Mouse (Mus musculus) heart, embryonic 13.5 days (tissue): ENCODE data around the gene Prss45. TPM values are rescaled to one million over a fixed set of nuclear protein-coding genes. Genes with fewer than 3 reads are reported as not detected.

ENCODE experiments used
- ATAC-seq: fragments of 200-750 bp; cut with Nextera tagmentation; 2 replicates; pipeline ENCODE4 v1.8.0; 2017; ENCODE audit warnings: moderate TSS enrichment; ENCODE audit not compliant: insufficient number of reproducible peaks, low FRiP score, low TSS enrichment; ENCODE audit errors: extremely low read depth
- H3K27ac ChIP-seq: fragments of 300-500 bp; sonication (generic); replicated peaks from 2 replicates; pipeline ENCODE4 v1.5.1; 2015; ENCODE audit warnings: moderate library complexity, mild to moderate bottlenecking, inconsistent platforms
- H3K27me3 ChIP-seq: fragments of 300-500 bp; sonication (generic); replicated peaks from 2 replicates; pipeline ENCODE4 v1.6.1; 2015; ENCODE audit warnings: mild to moderate bottlenecking, inconsistent platforms
- H3K36me3 ChIP-seq: fragments of 300-500 bp; sonication (generic); 2 replicates; pipeline ENCODE4 v1.6.1; 2015; ENCODE audit warnings: mild to moderate bottlenecking, inconsistent platforms
- H3K4me1 ChIP-seq: fragments of 300-500 bp; sonication (generic); 2 replicates; pipeline ENCODE4 v1.6.1; 2015; ENCODE audit warnings: inconsistent platforms
- H3K4me2 ChIP-seq: fragments of 300-500 bp; sonication (generic); 2 replicates; pipeline ENCODE4 v1.6.1; 2015; ENCODE audit warnings: inconsistent platforms, mild to moderate bottlenecking, moderate library complexity
- H3K4me3 ChIP-seq: fragments of 300-500 bp; sonication (generic); 2 replicates; pipeline ENCODE4 v1.5.1; 2015; ENCODE audit warnings: moderate library complexity, mild to moderate bottlenecking, inconsistent platforms
- H3K9ac ChIP-seq: fragments of 300-500 bp; sonication (generic); 2 replicates; pipeline ENCODE4 v1.6.1; 2015; ENCODE audit warnings: inconsistent platforms, mild to moderate bottlenecking, moderate library complexity
- H3K9me3 ChIP-seq: fragments of 300-500 bp; sonication (generic); 2 replicates; pipeline ENCODE4 v1.6.1; 2016; ENCODE audit warnings: inconsistent platforms
- WGBS: fragments of 180-500 bp; shearing (Covaris S2); methylation state at CpG from one replicate; pipeline ENCODE4 v1.1.7; 2015; ENCODE audit warnings: mixed read lengths; 5-methylcytosine and 5-hydroxymethylcytosine counted together
- polyA plus RNA-seq: library from polyadenylated mRNA; unstranded; fragments of >200 nt; fragmentation: Nextera tagmentation; extraction: Ambion mirVana; gene quantifications from 2 replicates; pipeline ENCODE4 v1.2.1, GENCODE M21; 2015

Gene Prss45
- polyA plus RNA-seq, 1 experiment from 2014 or later: not detected

DNA sequence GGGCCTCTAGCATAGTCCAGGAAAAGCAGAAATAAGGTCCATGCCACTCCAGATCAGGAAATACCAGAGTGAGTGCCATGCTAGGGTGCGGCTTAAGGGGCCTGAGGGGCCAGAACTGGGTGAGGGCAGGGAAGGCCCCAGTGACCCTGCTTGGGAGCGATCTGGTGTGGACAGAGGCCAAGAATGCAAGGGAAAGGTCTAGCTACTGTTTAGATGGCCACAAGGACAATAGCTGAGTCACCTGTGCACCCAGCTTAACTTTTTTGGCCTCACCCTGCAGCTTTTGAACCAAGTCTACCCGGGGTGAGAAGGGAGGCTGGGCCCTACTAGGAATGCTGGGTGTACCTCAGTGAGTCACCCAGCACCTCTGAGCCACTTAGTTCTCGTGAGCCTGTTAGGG, 46.4 kb downstream of the Prss45 start:
- peaks cover 31% of the 10 kb centered on the region for H3K4me1 ChIP-seq
- H3K9ac ChIP-seq: peak overlapping the region; percentile 82
- H3K9me3 ChIP-seq: no peaks in the 10 kb centered on the region
- ATAC-seq: no peak
- WGBS: 67% methylated on average over 4 of the region's 4 CpGs
- H3K4me2 ChIP-seq: peak overlapping the region; percentile 97
- peaks cover 56% of the 10 kb centered on the region for H3K27me3 ChIP-seq
- H3K4me3 ChIP-seq: peak overlapping the region; percentile 72
- no peaks in the 10 kb centered on the region for H3K36me3 ChIP-seq
- H3K27ac ChIP-seq: no peak overlapping the region

DNA sequence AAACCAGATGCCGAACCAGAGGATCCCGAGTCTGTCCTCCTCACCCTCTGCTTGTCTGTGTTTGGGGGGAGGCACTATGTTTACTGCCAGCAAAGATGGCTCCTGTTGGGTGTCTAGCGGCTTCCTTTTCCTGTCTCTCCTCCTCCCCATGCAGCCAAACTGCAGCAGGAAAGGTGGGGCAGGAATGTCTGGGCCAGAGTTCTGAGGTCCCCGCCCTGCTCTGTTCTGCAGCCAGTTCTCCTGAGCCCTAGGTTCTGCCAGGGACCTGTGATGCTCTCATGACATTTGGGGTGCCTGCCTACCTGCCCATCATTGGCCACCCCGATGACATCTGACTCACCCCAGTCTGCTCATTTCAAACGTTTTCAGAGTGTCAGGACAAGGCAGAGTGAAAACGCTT, 47.6 kb downstream of the Prss45 start:
- WGBS: 64% methylated on average over 7 of the region's 7 CpGs
- H3K4me3 ChIP-seq: no peak overlapping the region
- H3K27me3 ChIP-seq: peaks cover 54% of the 10 kb centered on the region
- no peak overlapping the region for H3K27ac ChIP-seq
- peaks cover 31% of the 10 kb centered on the region for H3K4me1 ChIP-seq
- H3K9ac ChIP-seq: no peak overlapping the region
- no peak for ATAC-seq
- H3K36me3 ChIP-seq: no peaks in the 10 kb centered on the region
- H3K4me2 ChIP-seq: no peak overlapping the region
- H3K9me3 ChIP-seq: no peaks in the 10 kb centered on the region

DNA sequence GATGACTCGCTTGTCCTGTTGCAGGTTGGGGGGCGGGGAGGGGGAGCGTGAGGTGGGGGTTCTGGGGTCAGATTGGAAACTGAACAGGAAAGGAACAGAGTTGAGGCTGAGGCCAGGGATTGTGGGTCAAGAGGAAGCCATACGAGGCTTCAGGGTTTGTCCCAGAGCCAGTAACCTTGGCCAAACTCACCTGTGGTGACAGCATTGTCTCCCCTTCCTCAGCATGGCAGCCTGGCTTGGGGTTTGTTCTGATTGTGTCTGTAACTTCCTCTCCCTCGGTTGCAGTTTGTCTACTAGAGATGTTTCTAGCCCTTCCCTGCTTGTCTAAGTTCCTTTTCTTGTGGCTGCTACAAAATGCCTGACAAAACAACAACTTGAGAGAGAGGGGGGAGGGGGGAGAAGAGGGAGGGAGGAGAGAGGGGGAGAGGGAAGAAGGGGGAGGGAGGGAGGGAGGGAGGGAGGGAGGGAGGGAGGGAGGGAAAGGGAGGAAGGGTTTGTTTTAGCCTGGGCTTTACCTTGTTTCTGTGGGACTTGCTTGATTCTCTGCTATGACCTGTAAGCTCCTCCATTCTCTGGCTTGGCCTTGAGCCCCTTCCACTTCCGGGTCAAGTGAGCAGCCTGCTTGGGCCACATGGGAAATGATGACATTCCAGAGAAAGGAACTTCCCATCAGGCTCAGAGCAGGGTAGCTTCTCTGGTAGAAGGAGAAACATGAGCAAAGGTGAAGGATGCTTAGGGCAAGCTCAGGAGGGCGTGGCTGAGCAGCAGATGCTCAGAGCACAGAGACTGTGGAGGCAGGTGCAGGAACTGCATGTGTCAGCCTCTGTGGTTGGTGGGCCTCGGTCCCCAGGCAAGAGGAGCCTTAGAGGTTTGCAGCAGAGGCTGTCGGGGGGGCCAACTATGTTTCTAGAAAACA, 53.3 kb downstream of the Prss45 start:
- Histone ChIP-seq H3K27ac (no peak overlapping the region), H3K4me2 (no peak overlapping the region), H3K36me3 (no peaks in the 10 kb centered on the region), H3K9ac (no peak overlapping the region), H3K4me1 (peaks cover 17% of the 10 kb centered on the region), H3K9me3 (no peaks in the 10 kb centered on the region), H3K4me3 (no peak overlapping the region), H3K27me3 (peaks cover 12% of the 10 kb centered on the region; the same call in 1 of the 2 replicates)
- ATAC-seq: no peak
- 63% methylated on average over 9 of the region's 9 CpGs for WGBS

DNA sequence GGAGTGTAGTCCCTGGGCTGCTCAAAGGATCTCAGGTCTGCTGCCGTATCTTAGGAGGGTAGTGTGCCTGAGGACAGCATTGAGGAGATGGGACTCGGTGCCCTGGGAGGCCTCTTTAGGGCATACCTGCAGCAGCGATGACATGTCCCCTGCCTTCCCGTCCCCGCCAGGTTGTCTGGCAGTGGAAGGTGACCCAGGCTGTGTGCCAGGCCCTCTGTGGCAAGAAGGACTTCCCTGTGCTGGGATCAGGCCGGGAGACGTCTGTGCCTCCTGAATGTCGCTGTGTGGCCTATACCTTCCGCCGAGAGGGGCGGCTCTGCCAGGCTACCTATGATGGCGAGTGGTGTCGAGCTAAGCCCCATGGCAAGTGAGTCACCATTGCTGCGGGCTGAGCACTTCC, 54.5 kb downstream of the Prss45 start:
- Histone ChIP-seq H3K36me3 (no peaks in the 10 kb centered on the region), H3K4me2 (no peak overlapping the region), H3K4me1 (peaks cover 17% of the 10 kb centered on the region), H3K4me3 (no peak overlapping the region), H3K9me3 (no peaks in the 10 kb centered on the region), H3K9ac (no peak overlapping the region), H3K27me3 (peaks cover 22% of the 10 kb centered on the region), H3K27ac (no peak overlapping the region)
- ATAC-seq: no peak
- 83% methylated on average over 14 of the region's 14 CpGs for WGBS

DNA sequence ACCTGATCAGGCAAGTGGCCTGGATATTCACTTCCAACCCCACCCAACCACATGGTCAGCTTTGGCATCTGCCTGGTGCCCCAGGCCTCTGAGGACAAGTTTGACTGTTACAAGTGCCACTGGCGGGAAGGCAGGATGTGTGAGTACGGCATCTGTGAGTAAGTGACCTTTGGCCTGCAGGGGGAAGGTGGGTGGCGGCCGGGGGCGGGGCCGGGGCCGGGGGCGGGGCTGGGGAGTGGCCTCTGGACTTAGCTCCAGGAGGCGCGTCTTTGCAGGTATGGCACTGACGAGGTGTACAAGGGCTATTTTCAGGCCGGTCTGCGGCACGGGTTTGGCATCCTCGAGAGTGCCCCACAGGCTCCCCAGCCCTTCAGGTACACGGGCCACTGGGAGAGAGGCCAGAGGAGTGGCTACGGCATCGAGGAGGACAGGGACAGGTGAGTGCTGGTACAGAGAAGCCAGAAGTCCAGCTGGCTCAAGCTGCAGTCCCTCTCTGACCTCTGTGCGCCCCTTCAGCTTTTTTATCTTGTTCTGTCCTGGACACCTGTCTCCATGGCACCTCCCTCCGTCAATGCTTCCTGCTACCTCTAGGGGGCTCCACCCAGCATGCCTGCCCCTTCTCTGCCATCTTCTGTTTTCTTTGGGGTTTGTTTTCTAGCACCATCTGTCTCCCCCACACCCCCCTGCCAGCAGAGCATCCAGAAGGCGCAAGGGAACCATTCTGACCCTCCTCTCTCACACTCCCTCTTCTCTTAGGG, 55.8 kb downstream of the Prss45 start:
- Histone ChIP-seq H3K4me1 (peaks cover 17% of the 10 kb centered on the region), H3K9ac (no peak overlapping the region), H3K4me2 (no peak overlapping the region), H3K27ac (no peak overlapping the region), H3K9me3 (no peaks in the 10 kb centered on the region), H3K36me3 (no peaks in the 10 kb centered on the region), H3K4me3 (no peak overlapping the region), H3K27me3 (peaks cover 28% of the 10 kb centered on the region)
- WGBS: 15% methylated on average over 21 of the region's 21 CpGs
- no peak for ATAC-seq

Other genes with a start within 250 kb of the Prss45 start
- 23.4 and 25.6 TPM in 2 replicates for gene Nradd, start 210.1 kb upstream of the Prss45 start, polyA plus RNA-seq
- 1.3 and 1.8 TPM in 2 replicates for gene Nbeal2, start 180.4 kb upstream of the Prss45 start, polyA plus RNA-seq
- 119 and 136 TPM in 2 replicates for gene Ccdc12, start 178.1 kb upstream of the Prss45 start, polyA plus RNA-seq
- 3,771 and 4,285 TPM in 2 replicates for gene Myl3, start 92.7 kb upstream of the Prss45 start, polyA plus RNA-seq
- gene Pth1r, start 87.4 kb upstream of the Prss45 start, polyA plus RNA-seq: 31.2 and 33.3 TPM in 2 replicates
- gene Prss42, start 36.4 kb upstream of the Prss45 start, polyA plus RNA-seq: 0.11 TPM in 1 of 2 replicates, not detected in the other
- not detected in 2 replicates for gene Prss44, start 20.6 kb upstream of the Prss45 start, polyA plus RNA-seq
- not detected in 2 replicates for gene Prss43, start 7.9 kb upstream of the Prss45 start, polyA plus RNA-seq
- not detected in 2 replicates for gene Prss46, start 9.9 kb downstream of the Prss45 start, polyA plus RNA-seq
- 0.13 and 0.56 TPM in 2 replicates for gene Prss50, start 23.4 kb downstream of the Prss45 start, polyA plus RNA-seq
- 0.88 and 0.97 TPM in 2 replicates for gene Als2cl, start 45.3 kb downstream of the Prss45 start, polyA plus RNA-seq
- 0.16 and 0.20 TPM in 2 replicates for gene Tmie, start 45.5 kb downstream of the Prss45 start, polyA plus RNA-seq
- not detected in 2 replicates for gene Fam240a, start 82.3 kb downstream of the Prss45 start, polyA plus RNA-seq
- gene Tdgf1, start 111.6 kb downstream of the Prss45 start, polyA plus RNA-seq: not detected in 2 replicates
- gene Lrrc2, start 117.0 kb downstream of the Prss45 start, polyA plus RNA-seq: 2.3 and 2.6 TPM in 2 replicates
- 0.05 and 0.57 TPM in 2 replicates for gene Rtp3, start 156.0 kb downstream of the Prss45 start, polyA plus RNA-seq
- gene Ltf, start 184.7 kb downstream of the Prss45 start, polyA plus RNA-seq: 1.1 TPM in 2 replicates
- gene Ccrl2, start 222.9 kb downstream of the Prss45 start, polyA plus RNA-seq: 2.5 and 2.8 TPM in 2 replicates